Mouse (Mus musculus) WW6 (cell line): Measurements from ENCODE around the gene Macrod2.

Experiments
- DNase-seq: peaks from one replicate; pipeline ENCODE4 v3.0.0-alpha.2; 2013; ENCODE audit warnings: low read depth, low spot score

Gene Macrod2

GRCm38 (mm10) chr2:141831515-141831914 is 1436.4 kb downstream of the Macrod2 start:
- DNase-seq = no peak

DNA sequence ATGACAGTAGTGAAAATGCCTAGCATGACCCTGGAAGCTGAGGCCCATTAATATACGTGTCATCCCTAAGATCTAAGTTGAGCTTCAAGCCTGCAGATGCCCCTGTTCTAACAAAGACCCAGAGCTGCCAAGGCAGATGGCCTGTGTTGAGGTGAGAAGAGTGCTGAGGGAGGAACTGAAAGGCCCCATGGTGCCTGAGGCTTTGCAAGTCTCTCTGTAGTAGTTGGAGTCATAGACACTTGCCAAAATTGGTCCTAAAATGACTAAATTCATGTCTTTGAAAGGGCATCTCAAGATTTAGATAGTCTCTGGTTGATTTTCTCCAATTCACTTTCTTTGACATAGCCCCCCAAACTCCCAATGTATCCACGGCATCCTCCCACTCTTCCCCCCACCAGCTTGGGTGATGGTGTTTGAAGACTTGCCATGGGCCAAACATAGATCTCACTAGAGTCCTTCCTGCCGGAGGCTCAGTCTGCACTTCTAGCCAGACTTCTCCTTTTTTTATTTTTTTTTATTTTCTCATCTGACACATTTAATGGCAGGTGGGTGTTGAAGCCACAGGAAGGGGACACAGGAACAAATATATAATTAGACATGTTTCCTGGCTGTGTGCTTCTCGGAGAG is 1439.2 kb downstream of the Macrod2 start:
- DNase-seq = no peak

DNA sequence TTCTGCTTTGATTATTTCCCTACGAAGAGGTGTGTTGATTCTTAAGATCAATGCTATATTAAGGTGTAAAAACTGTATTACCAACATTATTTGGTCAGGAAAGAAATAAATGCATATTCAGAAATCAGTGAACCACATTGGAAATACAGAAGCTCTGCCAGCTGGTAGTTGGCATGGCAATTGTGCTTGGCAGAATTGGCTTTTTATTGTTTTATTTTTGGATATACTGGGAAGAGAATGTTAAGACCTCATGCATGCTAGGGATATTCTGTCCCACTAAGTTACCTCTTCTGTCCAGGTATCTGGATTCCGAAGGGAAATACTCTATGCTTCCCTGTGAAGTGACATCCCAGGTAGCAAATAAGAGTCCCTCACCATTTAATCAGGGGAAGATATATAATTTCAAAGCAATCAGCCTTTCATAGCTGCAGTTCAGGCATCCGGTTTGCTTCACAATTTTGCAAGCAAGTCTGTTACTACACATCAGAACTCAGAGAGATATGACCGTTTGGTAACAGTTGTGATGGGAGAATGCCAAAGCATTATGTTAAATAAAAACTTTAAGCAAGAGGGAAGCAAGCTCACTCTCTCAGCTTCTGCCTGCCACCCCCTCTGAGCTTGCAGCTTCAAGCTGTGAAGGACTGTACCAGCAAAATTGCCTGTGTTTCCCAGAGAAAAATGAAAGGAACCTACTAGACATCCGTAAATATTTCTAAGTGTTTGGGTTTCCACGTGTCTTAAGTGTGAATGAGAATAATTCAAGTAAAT is 1449.5 kb downstream of the Macrod2 start:
- no peak for DNase-seq

DNA sequence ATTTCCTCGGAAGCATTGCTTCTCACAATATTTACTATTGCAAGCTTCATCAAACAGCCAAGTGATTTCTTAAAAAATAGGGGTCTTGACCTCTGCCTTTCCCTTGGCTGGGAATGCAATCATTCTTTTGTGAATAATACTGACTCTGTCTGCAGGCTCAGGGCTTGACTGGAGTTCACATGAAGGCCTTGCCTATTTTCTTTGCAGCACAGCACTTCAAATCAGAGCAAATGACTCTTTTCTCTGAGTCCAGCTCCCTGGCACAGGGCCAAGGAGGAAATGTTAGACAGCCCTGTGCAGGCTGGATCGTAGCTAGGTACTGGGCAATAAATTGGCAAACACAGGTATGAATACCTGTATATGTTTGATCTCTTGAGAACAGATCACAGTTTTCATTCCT is 1464.1 kb downstream of the Macrod2 start:
- no peak for DNase-seq

GRCm38 (mm10) chr2:141861679-141862268 is 1466.7 kb downstream of the Macrod2 start:
- DNase-seq = no peak

DNA sequence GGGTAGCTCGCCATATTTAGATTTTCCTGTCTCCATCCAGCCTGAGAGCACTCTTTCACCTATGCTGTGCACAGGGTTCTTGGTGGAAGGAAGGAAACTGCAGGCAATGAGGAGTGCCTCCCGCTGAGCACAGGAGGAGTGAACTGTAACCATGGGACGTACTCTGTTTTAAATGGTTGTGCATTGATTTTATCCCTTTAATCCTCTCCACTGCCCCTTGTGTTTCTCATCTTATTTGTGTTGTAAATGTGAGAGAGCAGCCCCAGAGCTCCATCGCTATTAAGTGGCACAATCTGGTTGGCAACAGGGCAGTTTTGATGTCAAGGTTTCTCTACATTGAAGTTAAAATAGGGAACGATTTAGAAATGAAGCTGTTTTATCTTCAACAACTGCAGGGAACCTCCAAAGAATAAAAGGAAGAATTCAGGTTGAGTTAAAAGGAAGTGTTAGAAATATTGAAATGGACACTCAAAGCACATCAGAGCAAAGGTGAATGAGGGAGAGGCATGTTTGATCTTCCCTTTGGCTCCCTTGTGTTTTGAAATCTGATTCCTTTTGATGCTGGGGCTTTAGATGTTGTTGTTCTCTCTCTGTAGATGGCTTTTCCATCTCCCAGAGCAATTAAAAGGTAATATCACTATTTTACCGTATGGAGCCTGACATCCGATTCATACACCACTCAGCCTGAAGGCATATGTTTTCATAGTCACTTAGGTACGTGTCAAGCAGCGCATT is 1467.6 kb downstream of the Macrod2 start:
- DNase-seq = no peak

DNA sequence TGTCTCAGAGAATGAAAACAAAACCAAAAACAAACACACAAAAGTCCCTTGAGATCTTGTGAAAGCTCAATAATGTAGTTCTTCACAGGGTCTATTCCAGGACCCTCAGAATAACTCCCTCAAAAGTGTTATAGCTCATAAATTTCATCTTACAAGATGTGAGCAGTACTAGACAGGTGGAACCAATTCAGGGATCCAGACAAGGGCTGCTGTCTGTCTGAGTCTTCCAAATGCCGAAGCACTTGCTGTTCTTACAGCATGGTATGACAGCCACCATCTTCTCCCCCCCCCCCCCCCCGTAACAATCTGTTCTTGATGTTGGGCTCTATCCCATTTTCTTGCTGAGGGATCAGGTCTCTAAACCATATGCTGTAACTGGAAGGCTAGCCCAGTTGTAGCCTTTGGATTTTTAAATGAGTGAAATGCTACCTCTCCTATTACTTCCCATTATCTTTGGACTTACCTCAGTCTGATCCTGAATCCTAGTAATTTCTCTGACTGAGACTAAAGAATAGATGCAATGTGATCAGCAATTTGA is 1468.6 kb downstream of the Macrod2 start:
- no peak for DNase-seq

- DNase-seq = no peak
Measured at GRCm38 (mm10) chr2:141870930-141871329, 1475.8 kb downstream of the Macrod2 start.

- no peak for DNase-seq
Measured at GRCm38 (mm10) chr2:141876155-141876851, 1481.2 kb downstream of the Macrod2 start.

- DNase-seq = no peak
Measured at GRCm38 (mm10) chr2:141876958-141877357, 1481.8 kb downstream of the Macrod2 start.

DNA sequence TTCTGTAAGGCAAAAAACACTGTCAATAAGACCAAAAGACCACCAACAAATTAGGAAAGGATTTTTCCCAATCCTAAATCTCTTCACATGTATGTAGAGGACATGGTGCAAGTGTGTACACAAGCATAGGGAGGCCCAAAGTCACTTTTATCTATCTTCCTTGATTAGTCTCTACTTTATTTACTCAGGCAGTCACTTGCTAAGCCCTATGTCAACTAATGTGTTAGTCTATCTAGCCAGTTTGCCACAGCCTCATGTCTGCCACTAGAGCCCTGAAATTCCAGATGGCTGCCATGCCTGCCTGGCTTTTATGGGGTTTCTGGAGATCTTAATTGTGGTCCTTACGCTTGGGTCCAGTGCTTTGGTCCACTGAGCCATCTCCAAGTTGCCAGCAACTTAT is 1483.4 kb downstream of the Macrod2 start:
- DNase-seq = no peak

DNA sequence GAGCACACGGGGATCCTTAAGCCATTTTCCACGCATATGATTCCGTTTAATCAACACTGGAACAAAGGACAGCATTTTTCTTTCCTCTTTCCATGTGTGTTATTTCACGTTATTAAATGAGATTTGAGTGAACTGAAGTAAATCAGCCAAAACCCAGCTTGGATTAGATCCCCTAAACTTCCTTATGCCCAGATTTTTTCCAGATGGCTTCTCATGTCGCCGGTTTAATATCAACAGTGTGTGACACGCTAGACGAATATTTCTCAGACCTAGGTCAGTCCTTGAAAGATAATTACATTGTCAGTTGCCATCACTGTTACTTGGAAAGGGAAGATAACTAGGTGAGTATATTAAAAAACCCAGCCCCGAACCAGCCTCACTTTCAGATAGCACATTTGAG is 1484.6 kb downstream of the Macrod2 start:
- DNase-seq = no peak

GRCm38 (mm10) chr2:141886694-141887474 is 1491.8 kb downstream of the Macrod2 start:
- no peak for DNase-seq

DNA sequence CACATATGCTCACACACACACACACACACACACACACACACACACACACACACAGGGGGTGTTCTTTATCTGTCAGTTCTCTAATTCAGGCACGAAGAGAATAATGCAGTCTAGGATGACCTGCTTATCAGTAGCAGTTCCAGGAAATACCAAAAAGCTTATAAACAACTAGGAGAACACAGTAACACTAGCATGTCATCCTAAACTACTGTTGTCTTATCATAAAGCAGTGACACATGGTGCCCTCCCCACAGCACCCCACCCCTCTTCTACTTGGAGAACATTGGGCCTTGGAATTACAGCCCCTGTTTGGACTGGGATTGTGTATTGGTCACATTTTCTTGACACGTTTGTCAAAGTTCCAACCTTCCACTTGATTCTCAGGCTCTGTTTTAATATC is 1494.4 kb downstream of the Macrod2 start:
- DNase-seq = no peak

DNA sequence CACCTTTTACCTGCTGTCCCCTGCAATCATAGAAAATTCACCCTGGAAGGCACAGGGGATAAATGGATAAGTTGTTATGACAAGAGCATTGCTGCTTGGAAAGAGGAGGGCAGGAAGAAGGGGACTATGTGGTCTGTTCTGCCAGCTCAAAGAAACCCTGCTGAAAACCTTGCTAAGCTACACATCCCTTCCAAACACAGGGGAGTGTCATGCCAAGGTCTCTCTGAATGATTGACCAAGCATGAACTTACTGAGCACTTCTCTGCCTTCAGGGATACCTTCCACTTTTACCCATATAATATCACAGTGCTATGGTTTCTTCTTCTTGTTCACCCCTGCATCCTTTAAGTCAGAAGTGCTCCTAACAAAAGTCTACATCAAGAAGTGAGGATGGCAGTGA is 1502.8 kb downstream of the Macrod2 start:
- no peak for DNase-seq

GRCm38 (mm10) chr2:141911831-141912447 is 1516.8 kb downstream of the Macrod2 start:
- no peak for DNase-seq

DNA sequence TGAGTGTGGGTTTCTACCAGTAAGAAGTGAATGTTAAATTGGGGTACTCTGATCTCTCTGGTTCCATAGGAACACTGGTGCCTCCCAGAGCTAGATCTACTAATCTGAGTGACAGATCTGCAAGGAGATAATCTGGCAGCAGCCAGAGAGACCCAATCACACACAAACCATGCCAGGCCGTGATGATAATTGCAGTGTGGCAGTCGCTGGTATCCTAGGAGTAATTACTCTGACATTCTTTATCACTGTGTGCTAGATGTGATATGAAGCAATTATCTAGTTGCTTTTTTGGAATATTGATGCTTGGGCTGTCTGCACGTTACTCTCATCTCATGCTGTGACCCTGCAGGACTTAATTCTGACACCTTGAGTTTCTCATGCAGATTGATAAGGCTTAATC is 1518.4 kb downstream of the Macrod2 start:
- DNase-seq = no peak

DNA sequence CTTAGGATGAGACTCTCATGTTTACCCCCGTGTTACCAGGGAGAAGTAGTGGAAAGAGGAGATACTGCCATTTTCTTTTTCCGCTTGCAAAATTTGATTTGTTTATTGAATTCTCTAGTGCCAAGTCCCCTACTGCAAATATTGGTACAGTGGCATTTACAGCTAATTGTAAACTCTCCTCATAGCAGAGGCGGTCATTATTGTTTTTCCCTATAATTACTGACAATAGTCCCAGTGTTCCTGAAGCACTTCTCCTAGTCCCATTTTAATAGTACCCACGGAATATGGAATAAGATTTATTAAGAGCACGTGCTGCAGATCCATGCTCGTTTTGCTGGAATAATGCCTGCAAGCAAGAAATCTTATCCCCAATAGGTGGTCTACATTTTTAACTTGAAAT is 1518.8 kb downstream of the Macrod2 start:
- DNase-seq = no peak

- no peak for DNase-seq
Measured at GRCm38 (mm10) chr2:141920377-141920992, 1525.4 kb downstream of the Macrod2 start.

DNA sequence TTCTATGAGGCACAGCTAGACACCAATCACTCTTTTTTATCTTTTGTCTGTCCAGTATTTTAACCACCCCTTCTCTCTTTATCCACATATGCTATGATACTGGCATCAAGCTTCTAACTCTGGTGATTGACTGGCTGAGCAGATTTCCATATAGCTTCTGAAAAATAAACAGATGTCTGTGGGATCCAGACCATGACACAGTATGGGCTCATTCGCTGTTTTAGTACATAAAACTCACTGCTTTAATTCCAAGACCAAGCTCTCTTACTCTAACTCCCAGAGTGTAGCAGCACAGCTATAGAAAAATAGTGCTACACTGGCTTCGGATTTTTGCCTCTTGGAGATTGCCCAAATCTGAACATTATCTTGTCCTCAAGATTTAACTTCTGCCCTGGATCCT is 1540.0 kb downstream of the Macrod2 start:
- no peak for DNase-seq
